Mouse (Mus musculus) neutrophil, adult 5-6 weeks (primary cell): ENCODE data around the gene Iqcn. TPM values are rescaled to one million over a fixed set of nuclear protein-coding genes. Genes with fewer than 3 reads are reported as not detected.

ENCODE experiments used
- ATAC-seq: fragments of 151-379, 151-347 bp; 2 replicates; pipeline ENCODE4 v1.8.0; 2017; ENCODE audit warnings: mild to moderate bottlenecking, moderate TSS enrichment; ENCODE audit not compliant: insufficient number of reproducible peaks, poor library complexity, low FRiP score, severe bottlenecking; ENCODE audit errors: extremely low read depth
- total RNA-seq: library from RNA; stranded (forward); fragments of 200-1000 nt; gene quantifications from 2 replicates; pipeline ENCODE4 v1.2.3, GENCODE M21; 2017

The Iqcn gene
- total RNA-seq, 1 experiment from 2014 or later = 2.4 TPM

DNA sequence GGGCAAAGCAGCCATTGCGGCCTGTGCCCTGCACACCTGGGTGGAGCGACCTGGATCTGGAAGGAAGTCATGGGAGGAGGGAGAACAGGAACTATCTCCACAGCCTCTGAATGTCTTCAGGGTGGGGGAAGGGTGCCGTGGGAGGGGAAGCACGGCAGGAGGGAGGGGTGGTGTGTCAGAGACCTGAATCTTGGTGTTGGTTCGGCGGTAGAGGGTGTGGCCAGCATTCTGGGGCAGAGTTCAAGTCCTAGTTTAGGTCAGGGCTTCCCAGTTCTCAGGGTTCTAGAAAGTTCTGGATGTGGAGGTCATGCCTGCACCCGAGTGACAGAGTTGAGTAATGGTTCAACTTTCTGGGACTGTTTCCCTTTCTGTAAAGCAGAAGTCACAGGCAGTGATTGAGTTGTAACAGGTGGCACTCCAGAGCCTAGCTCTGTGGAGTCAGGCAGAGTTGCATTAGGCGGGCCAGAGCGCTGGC lies 16.6 kb downstream of the Iqcn start:
- peak; percentile 4; the same call in 1 of the 2 replicates for ATAC-seq

DNA sequence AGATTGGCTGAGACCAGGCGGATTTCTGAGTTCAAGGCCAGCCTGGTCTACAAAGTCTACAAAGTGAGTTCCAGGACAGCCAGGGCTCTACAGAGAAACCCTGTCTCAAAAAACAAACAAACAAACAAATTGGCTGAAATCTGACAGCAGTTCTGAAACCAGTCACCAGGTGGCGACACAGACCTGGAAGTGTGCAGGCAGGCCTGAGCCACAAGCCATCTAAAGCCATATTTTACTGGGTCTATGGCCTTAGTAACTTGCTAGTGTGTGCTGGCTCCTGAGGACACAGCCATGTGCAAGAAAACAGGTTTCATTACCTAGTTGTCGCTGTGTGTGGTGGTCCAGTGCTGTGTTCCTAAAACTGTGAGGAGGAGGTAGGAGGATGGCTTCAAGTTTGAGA lies 17.5 kb downstream of the Iqcn start:
- ATAC-seq = peak; percentile 65

- ATAC-seq = no peak
These were observed 18.3 kb downstream of the Iqcn start for GRCm38 (mm10) chr8:70721601-70722000.

GRCm38 (mm10) chr8:70723486-70724210 lies 20.4 kb downstream of the Iqcn start, which contains the start of gene Pde4c:
TSS of gene Pde4c (plus strand) at chr8:70723720.
- no peak for ATAC-seq

DNA sequence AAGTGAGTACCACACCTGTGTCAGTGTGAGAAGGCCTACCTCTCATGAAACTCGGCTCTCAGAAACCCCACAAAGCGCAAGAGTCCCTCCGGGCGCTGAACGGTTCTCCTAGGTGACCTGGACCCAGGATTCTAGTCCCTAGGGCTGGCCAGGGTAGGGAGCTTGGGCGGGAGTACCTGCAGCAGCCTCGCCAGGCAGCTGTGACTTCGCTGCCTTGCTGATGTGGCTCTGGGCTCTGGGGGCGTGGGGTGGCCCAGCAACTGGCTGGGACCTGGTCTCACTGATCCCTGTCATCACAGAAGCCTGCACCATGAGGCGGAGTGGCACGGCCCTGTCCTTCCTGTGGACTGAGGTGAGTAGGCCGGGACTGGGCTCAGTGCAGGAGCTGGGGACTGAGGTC lies 21.0 kb downstream of the Iqcn start:
- ATAC-seq = no peak

DNA sequence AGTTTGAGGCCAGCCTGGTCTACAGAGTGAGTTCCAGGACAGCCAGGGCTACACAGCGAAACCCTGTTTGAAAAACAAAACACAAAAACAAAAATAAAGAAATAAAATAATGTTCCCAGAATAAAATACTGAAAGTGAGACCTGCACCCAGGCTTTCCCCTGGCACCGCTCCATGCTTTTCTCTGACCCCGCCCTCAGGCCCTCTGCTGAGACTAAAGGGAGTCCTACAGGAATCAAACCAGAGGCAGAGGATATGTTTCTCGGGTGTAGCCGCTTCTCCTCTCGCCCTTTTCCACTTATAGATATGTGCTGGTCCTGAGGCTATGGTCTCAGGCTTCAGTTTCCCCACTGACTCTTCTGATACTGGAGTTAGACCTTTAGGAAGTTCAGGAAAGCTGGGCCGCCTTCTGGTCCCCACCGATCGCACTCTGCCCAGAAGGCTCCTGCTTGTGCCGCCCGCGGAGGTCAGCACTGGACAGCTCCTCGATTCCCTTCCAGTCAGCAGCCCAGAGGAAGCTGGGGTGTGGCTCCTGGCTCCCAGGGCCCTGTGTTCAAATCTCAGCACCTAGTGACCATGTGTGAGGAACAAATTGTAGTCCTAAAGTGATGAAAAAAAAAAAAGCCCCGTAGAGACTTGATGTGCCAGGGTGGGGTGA lies 22.7 kb downstream of the Iqcn start:
- ATAC-seq = no peak

DNA sequence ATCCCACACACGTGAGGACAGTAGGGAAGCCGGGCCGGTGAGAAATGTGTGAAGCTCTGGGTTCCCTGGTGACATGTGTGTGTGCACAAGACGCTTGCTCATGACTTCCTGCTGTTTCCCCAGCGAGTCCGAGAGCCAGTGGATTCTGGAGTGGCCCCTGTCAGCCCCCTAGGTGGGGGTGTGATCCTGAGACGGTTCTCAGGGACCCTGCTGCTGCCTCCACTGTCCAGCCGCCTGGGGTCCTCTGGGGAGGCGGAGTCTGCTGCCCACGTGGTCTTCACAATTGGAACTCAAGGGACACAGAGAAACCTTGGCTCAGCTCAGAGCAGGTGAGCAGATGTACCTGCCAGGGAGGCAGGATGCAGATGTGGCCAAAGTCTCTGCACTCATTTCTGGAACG lies 23.5 kb downstream of the Iqcn start:
- ATAC-seq = no peak

GRCm38 (mm10) chr8:70729808-70730475 lies 26.7 kb downstream of the Iqcn start:
- ATAC-seq = peak; percentile 75

DNA sequence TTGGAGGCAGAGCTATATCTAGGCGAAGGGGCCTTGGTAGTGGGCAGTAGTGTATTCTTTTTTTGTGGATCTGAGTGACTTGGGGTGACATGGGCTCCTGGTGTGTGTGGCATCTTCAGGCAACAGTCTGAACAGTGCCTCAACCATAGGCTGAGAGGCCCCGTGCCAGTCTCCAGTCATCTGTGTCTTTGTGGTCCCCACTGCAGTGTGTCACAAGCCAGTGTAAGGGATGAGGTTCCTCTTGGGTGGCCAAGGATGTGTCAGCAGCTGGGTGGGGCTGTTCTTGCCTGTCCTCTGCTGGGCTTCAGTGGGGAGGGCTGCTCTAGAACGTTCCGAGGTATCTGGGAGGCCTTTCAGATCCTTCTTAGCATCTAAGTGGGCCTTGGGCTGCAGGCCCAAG lies 27.7 kb downstream of the Iqcn start:
- ATAC-seq = peak; percentile 74

DNA sequence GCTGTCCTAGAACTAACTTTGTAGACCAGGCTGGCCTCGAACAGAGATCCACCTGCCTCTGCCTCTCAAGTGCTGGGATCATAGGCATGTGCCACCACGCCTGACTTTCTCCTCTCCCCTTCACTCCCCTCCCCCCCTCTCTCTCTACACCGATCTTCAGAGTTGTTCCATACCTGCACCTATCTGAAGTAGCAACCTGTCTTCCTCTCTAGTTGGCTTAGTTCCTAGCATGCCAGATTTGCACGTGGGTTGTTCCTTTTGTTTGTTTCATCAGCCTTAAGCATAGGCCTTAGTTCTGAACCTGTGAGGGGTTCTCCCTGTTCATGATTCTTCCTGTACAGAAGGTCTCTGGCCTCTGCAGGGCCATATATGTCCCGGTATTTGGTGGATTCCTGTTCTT lies 34.4 kb downstream of the Iqcn start:
- no peak for ATAC-seq

DNA sequence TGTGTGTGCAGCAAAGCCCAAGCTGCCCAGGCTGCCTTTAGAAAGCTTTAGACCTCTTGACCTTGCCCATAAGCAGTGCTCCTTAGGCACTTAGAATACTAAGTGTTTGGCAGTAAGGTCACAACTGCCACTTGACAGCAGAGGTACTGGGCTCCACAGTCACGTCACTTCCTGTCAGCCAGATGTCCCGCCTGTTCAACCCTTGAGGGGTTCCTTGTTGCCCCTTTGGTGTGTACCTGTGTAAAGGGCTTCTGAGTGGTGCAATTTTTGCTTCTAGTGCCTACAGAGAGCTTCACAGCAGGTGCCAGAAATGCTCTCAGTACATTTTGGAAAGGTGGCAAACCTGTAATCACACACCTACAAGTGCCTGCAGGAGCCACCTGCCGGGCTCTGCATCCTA lies 35.0 kb downstream of the Iqcn start:
- ATAC-seq = no peak

DNA sequence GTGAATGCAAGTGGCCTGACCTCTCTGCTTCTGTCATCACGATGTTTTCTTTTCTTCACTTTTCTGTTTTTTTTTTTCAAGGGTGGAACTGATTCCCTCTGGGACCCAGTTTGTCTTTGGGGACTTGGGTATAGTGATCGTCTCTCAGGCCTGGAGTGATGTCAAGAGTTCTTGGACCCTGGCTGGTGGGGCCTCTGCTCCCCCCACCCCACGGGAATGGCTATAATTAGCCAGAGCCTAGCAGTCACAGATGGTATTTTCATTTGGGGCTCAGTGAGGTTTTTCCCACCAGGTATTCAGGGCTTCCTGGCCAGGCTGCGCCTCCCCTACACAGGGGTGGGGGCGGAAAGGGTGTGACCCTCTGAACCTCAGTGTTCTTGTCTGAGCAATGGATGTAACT lies 38.4 kb downstream of the Iqcn start:
- ATAC-seq = no peak

DNA sequence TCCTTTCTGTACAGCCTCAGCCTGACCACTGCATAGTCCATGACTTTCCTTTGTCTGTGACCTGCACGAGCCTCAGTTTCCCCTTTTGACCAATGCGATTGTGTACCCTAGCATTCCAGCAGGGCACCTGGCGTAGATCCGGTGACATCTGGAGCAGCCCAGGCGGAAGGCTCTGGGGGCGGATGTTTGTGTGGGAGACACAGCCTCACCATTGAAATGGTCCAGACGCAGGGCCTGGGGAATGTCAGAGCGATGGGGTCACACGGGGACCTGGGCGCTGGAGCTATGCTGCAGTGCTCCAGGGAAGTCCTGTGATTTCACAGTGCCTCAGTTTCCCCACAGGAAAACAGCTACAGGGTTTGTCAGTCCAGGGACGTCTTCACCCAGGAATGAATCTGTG lies 38.9 kb downstream of the Iqcn start:
- ATAC-seq = no peak

DNA sequence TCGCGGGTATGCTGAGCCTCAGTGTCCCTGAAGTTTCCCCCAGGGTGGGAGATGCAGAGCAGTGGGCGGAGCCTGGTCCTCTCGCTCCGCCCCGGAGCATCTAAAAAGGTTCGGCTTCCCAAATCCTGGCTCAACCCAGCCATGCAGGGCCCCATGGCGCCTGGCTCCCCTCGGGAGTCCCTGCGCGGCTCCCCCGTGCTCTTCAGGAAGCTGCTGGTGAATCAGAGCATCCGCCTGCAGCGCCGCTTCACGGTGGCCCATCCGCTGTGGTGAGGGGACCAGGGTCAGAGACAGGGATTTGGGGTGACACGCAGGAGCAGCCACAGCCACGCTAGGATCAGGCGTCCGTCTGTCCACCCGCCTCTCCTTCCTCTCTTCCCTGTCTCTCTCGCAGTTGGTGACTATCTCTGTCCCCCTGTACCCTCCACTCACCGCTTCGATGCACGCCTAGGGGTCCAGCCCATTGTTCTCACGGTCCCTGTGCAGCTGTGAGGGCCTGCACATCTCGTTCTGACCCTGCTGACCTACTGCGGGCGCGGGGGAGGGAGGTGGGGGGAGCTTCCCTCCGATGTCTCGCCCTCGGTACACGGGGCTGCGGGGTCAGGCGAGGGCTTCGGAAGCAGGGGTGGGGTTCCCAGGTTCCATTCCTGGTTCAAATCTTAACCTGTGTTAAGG lies 39.9 kb downstream of the Iqcn start:
- ATAC-seq = no peak

DNA sequence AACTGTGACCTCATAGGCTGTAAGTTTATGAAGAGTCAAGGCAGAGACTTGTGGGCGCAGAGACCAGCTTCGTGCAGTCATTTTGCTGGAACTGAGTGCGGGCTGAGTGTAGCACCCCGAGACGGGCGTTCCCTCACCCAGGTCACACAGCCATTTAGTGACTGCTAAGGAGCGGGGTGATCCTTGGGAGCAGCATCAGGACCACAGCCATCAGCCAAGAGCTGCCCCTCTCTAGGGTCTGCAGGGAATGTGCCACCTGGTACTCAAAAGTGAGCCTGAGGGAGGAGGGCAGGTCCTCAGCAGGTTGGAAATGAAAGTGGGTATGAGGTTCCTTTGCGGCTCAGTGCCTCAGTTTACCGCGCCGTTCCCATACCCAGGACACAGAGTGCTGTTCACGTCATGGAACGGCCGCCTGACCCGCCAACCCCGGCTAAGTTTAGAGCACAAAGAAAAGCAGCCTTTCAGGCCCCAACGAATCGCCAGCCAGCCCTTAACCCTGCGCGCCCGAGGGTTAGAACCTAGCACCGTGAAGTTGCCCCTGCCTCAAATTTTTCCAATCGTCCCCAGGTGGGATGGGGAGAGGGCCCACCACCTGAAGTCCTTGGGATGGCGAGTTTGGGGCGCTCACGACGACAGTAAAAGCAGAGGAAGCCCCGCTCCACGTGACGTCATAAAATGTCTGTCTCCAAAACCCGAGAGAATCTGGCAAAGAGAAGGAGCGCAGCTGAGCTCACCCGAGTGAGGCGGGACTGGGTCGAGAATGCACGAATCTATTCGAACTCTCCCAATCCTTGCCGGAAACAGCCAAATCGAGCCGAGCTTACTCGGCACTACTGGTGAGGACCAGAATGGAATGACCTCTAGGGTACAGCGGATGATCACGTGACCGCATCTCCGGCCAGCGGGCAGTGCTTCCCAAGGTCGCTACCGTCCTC lies 40.7 kb downstream of the Iqcn start:
- ATAC-seq = no peak; the same call in 1 of the 2 replicates

DNA sequence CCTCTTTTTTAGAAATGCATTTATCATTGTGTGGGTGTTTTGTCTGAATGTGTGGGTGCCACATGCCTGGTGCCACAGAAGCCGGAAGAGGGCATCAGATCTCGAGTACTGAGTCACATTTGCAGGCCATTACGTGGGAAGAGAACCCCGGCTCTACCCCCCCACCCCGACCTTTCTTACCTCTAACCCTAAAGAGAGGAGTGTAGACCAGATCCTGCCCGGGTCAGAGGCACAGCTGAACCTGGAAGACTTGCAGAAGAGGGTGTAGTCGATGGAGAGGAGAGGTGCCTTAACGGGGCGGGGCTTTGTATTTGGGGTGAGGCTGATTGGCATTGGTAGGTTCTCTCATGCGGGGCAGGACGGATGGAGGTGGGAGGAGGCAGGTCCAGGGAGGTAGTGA lies 41.5 kb downstream of the Iqcn start:
- peak; percentile 10; the same call in 1 of the 2 replicates for ATAC-seq

- ATAC-seq = no peak
These were observed 42.5 kb downstream of the Iqcn start for GRCm38 (mm10) chr8:70745691-70746220.

DNA sequence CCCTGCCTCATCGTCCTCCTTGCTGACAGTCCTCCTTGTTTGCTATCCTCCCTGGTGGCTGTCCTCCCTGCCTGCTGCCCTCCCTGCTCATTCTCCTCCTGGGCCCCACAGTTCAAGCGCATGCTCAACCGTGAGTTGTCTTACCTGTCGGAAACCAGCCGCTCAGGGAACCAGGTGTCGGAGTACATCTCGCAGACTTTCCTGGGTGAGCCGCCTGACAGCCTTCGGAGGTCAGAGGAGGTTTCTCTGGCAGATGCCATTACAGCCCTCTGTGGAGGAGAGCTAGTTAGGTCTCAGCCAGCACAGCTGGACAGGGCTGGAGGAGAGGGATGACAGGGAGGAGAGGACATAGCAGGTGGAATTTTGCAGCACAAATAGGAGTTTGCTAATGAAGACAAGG lies 43.4 kb downstream of the Iqcn start:
- ATAC-seq = no peak
